Mouse (Mus musculus) fat pad, adult 2 months (tissue): ENCODE measurements at regions not wholly inside any gene's neighbourhood (a gene's known extent, or its start where the extent isn't known, plus 50 kb on each side); places are given as distances from the start of the nearest gene placed in this dataset.
"Not testable (repeated sequence)": the region's sequence is repeated elsewhere in the genome, so short reads cannot be mapped to it uniquely, and the experiment has no call there.

Source experiments
- DNase-seq: peaks from one replicate; pipeline ENCODE4 v3.0.0-alpha.2; 2011; ENCODE audit warnings: low read depth, low spot score; ENCODE audit errors: extremely low read depth

DNA sequence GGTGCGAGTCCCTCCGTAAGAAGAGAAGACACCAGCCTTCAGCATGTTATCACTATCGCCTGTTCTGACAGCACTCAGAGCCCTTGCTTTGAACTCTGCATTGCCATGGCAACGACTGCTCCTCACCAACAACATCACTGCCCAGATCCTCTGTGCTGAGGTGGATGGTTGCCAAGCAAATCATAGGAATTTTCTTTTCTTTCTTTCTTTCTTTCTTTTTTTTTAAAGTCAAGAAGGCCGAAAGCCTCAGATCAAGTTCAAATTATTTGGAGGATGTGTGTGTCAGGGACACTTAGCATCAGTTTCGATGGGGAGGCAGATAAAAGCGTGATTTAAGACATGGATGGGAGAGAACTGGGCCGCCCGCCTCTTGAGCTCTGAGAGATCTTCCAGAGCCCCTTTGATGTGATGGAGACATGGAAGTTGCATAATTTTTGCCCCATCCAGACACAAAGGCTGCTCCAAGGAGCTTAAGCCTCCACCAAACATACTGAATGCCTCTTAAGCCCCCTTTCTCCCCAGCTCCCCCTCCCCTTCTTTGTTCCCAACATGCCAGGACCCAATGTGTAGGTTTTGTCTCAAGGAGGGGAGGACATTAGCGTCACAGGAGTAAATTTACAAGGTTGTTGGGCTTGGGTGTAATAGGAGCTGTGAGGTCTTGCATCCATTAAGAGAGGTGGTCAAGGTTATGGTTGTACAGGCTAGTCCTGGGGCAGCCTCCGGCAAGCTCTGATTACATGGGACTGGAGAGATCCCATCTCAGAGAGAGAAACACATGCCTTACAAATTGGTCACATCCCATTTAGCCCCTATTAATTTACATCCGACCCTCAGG, 167.4 kb upstream of the Npvf start:
- DNase-seq, result no peak

DNA sequence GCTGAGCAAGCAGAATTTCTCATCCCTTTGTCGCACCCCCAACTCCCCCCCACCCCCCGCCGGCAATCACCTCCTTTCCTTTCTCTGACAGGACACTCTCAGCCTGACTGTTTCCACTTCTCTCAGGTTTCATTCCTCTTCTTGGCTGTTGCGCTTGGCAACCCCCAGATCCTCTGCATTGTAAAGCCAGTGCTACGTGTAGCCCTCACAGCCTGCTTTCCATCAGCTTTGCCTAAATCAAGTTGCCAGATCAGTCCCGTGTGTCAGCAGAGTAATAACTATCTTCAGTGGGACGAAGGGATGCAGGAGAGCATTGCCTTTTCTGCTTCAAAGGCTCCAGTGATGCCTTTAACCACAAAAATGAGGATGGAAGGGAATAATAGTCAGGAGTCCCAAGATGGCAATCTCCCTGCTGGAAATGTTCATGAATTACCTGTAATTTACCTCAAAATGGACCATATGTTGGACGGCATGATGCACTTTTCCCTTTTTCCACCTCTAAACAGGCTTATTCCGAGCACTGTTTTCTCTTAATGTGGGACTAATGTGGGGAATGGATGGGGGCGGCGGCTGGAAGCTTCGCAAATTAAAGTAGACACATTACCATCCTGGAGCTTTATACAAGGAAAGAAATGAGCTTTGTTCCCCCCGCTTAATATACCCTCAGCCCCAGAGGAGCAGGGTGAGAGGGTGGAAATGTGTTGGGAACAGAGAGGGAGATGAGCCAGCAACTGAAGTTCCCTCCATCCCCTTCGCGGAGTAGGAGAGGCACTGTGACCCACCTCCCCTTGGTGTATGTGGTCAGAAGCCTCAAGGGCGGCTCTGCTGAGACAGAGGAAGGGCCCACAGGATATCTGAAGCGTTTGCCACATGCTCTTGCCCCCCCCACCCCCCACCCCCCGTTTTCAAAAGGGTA, 168.3 kb upstream of the Npvf start:
- no peak for DNase-seq

DNA sequence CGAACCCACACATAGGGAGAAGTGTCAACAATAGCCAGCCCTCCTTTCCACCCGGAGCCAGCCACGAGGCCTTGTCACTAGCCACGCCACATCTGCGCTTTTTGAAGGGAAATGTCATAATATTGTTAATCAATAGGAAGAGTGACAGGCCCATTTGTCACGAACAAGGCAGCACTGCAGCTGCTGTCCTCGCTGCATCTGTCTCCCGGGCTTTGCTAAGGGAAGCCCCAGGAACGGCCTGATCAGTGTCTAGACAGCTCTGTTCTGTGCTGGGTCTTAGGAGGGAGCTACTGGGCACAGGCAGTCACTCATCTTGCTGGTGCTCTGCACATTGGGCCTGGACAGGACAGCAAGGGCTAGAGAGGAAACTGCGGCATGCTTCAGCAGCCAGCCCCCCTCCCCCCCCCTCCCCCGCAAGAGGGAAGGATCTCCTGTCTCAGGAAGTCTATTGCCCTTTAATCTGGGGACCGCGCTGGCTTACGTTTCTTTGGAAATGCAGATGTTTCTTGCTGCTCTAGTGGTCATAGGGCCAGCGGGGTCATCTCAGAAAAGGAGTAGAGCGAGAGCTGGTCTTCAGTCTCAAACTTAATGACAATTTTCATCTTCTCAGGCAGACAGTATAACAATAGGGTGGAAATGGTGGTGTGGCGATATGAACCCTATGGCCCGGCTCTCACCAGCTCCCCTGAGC, 169.1 kb upstream of the Npvf start:
- DNase-seq, result no peak

DNA sequence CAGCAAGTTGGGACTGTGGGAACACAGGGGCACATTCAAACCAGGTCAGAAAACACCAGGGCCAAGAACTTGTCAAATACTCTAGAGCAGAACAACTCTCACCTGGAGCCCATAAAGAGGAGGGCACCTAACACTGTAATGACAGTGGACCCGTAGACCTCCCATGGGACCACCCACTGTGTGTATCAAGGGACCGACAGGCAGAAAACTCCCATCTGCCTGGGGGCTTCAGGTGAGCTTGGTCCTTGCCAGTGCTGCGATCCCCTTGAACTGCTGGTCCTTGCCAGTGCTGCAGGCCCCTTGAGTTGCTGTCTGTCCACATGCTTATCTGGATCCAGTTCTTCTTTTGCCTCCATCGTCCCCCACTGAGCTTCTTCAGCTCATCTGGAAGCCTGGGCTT, 170.2 kb upstream of the Npvf start:
- DNase-seq, result no peak

DNA sequence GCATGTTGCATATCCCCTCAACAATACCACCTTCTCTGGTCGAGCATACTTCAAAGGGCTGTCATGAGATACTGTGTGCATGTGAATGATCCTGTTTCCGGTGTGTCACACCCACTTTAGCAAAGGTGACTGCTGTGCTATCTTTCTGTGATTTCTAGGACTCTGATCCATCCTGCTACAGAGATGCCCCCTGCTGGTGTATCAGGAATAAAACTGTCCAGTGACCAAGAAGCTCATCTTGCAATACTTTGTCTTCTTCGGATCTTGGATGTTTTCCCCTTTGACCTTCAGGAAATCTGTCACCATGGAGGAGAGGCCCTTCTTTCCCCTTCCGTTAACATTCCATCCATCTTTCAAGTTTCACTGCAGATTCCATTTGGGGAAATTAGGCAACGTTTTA, 177.5 kb upstream of the Npvf start:
- no peak for DNase-seq

DNA sequence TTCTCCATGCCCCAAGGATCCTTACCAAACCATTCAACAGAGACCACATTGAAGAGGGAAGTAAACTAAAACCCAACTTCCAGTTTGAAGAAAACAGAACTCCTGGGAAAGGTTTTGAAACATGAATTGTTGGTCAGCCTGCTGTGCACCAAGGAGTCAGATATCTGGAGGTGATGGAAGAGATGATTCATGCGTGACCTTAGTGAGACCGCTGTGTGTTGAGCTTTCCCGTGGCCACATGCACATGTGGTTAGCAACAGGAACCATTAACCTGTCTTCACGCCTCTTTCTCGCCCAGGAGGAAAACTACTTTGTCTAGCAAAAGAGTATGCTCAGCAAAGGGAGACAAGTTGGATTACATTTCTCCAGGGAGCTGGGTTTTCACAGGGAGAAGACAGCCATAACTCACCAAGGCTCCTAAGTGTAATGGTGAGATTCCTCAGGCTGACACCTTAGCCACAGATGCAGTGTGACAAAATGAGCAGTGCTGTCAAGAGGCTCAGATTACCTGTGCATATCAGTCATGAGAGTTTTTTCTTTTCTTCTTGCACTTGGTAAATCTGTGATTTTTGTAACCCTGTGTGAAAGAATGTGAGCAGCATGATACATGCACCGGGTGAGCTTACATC, 181.9 kb upstream of the Npvf start:
- no peak for DNase-seq

DNA sequence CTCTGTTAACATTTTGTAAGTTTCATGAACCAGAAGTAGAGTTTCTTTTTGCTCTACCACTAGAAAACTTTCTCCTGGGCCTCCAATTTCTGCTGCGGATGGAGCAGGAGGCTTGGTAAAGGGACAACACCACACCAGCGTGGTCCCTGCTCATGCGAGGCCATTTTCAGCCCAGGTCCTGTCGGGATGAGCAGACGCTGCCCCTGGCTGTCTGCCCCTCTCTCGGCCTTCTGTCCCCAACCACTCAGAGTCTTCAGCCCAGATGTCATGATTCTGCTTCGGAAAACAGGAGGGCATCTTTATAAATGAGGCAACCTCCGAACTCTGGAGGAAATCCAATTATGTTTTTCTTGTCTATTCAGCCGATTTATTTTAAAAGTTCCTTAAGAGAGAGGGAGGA, 186.6 kb upstream of the Npvf start:
- DNase-seq, result no peak

DNA sequence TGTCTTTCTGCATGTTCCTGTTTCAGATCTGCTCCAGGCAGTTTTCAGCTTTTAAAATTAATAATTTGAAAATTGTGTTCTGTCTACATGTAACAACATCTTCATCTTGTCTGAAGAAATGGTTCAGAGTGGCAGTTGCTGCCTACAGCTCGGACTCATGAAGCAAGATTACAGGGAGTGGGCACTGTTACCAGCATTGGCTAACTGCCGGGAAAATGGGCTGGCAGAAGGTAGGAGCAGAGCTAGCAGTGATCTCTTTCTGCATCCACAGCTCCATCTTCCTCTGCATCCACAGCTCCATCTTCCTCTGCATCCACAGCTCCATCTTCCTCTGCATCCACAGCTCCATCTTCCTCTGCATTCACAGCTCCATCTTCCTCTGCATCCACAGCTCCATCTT, 191.0 kb upstream of the Npvf start:
- DNase-seq, result not testable (repeated sequence)

DNA sequence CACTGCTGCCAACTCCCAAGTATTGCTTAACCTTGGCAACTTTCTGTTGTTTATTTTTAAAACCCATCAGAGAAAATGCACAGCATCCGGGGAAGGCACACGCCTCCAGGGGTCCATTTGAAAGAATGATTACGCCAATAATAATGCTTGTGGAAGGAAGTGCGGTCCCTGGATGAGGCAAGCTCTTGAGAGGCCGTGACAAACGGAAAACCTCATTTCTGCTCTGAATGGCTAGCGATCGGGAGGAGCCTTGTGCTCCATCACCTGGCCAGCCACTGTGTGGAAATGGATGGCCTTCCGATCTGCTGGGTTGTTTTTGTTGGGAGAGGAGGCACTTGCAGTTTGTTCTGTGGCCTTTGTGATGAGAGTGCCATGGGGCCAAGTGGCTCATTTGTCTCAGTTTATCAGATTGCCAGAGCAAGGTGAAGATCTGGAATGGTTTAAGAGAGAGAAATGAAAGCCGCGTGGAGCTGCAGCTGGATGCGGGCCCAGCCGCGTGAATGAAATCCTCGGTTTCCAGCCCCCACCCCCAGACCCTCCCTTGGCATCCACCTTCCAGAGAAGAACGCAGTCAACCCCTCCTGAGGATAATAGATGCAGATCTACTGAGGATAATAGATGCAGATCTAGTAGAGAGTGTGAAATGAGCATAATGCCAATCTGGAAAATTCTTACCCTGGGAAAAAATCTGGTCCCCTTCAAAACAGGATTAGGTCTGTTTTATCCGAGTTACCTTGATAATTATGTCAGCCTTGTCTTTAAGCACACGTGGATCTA, 192.7 kb upstream of the Npvf start:
- DNase-seq, result no peak

DNA sequence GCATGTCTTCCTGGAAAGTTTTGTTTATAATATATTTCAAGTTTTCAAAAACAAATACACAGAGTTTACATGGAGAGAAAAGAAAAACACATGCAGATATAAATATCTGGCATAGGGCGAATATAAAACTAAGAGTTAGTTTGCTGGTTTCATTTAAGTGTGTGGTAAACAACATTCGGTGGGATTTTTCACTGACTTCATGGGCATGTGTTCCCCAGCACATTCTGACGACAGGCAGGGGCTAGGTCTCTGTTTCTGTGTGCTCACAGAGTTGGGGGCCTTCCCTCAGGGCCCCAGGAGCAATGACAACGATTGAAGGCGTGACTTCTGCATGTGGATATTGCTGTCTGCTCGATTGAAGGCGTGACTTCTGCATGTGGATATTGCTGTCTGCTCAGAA, 193.3 kb upstream of the Npvf start:
- no peak for DNase-seq

DNA sequence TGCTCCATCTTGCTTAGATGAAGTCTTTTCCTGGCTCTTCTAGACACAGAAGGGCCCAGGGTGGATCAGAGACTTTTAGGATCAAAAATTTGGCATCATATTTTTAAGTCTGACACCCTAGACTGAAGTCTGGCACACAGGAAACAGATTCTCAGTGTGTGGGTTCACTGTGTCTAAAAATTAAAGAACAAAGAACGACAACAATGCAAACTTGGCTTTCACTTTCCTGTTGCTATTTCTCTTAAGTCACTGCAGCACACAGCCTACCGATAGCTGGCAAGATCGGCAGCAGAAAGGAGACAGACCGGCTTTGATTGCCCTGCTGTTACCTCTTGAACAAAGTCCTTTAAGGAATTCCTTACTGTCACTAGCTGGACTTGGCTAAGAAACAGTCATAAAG, 204.9 kb upstream of the Npvf start:
- no peak for DNase-seq

DNA sequence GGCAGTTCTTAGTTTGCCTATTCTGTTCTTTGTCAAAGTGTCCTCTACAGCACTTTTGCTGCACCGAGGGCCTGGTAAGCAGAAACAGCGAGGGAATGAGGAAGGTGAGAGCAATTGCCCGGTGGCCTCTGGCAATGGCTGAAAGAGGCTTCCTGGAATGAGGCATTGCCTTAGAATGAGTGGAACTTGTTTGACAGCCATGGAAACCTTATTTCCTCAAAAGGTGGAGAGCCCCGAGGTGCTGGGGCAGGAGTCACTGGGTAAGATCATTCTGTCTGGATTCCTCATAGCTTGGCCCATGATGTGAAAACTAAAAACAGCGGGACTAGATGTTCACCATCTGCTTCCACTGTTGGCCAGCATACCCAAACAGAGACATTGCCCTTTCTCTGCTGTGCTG, 223.8 kb upstream of the Npvf start:
- DNase-seq, result peak; percentile 61

DNA sequence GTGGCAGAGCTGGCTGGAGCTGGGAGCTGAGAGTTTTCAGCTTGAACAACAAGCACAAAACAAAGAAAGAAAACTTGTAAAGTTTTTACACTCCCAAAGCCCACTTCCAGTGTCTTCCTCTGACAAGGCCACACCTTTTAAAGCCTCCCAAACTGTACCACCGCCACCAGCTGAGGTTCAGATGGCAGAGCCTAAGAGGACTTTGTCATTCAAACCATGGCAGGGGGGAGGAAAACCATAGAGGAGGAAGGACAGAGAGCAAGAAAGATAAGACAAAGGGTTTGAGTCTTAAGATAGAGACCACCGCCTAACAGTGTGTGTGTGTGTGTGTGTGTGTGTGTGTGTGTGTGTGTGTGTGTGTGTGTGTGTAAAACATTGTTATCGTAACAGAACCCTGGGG, 228.1 kb upstream of the Npvf start:
- DNase-seq, result no peak

DNA sequence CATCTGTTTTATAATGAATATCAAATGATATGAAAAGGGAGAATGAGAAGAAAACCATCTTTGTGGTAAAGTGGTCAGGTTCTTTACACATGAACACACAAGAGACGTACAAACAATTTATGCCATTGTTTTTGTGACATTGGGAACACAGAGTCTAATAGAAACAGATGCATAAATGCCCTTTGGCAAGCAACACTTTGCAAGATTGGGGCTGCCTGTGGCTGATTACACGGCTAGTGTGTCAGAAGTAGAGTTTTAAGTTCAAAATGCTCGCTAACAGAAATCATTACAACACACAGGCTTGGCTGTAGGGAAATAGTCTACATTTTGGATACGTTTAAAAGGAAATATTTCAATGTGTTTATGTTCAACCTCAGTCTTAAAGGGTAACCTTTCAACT, 228.5 kb upstream of the Npvf start:
- DNase-seq, result no peak

DNA sequence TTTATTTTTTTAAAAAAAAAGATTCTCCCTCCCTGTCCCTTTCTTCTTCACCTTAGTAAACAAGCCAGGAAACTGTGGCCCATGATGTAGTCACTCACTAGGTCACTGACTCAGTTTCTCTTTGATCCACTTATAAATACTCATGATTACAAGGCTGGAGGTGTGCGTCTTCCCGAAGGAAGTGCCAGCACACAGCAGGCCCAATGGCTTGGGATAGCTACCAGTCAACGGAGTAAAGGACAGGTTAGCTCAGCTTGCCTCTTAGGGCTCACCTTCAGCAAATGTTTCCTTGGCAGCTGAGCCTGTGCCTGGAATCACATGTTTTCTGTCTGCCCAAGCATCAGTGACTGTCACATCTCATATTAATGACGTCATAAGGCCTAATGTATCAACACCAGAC, 230.8 kb upstream of the Npvf start:
- DNase-seq, result no peak

DNA sequence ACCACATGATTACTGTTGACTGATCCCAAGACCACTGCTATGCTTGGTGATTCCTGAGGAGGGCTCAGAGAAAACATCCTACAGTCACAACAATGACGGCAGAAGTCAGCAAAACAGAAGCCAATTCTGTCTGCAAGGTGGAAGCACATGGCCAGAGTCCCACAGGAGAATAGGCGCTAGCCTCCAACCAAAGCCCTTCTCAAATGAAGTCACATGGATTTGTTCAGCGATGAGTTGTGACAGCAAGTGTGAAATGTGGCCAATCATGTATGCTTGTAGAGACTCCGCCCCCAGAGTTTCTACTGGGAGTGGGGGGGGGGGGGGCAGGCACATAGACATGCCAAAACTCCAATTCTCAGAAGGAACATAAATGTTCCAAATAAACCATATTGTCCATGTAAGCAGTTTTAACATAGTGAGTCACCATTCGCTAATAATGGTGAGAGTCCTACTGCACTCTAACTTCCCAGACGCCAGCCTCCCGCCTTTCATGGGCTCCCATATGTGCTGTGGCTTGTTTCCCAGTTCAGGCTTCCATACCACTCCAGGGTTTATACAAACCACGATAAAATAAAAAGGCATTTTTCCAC, 231.6 kb upstream of the Npvf start:
- no peak for DNase-seq

DNA sequence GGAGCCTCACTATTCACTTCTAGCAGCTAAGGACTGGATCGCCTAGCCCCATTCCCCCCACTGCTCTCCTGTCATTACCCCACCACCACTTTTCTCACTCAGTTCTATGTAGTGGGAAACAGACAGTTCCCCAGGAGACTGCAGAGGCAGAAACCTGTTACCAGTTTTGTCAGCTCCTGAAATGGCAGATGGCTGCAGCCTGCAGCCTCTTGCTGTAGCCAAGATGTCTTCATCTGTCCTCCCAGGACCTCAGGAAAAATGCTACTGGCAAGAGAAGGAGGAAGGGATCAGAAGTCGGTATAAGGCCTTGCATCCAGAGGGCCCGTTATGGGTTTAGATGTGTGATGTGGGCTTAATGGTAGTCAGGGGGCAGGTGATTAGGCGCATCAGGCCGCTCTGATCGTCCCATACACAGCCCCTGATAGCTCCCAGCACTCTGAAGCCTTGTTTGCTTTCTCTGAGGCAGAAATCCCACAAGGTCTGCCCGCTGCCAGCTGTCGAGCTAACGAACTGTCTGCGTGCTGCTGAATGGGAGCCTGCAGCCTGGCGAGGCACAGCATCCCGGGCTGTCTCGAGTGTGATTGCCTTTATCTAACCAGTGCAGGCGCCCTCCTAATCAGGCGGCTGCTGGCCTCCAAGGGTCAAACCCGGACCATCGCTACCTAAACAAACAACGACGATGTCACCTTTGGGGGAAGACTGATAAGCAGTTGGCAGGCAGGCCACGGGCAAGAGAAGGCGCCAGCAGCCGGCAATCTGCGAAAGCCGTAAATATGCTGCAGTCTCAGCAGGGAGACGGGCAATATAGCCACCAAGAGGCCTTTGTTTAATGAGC, 236.3 kb upstream of the Npvf start:
- no peak for DNase-seq

DNA sequence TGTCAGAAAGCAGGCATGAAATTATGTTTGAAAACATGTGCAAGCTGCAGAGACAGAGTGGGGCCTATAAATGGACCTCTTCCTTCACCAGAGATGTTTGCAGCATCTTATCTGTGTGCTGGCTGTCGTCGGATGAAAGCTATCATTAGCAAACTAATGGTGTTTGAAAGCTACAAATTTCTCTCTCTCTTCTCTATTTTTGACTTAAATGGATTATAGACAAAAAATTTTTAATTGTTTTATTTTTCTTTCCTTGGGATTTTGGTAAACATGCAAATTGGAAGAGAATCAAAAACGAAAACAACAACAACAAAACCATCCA, 236.9 kb upstream of the Npvf start:
- no peak for DNase-seq

DNA sequence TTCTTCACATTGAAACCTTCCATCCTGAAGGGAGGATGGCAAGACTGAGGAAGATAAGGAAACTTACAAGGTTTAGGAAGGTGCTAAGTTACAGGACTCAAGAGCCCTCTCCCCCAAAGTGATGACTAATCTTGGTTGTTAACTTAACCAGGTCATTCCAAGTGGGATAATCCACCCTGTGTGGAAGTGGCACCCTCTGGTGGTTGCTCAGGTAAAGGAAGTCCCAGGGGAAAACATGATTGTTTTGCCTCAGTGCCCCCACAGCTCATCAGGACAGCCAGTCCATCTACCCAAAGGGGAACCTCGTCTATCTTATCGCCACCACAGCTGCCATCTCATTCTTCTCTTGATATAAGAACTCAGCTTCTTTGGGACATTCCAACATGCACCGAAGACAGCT, 244.6 kb upstream of the Npvf start:
- DNase-seq, result no peak
